Mouse (Mus musculus): Measurements from ENCODE around the gene Sympk.

GRCm38 (mm10) chr7:19084921-19085473 lies 60.8 kb downstream of the Sympk start:
- no peak for TF ChIP-seq CTCF (IDR thresholded peaks at IDR 0.05)
- no peak for TF ChIP-seq EP300 (IDR thresholded peaks at IDR 0.05)

Measured in lung, postnatal 0 days (tissue).